Mouse (Mus musculus) embryonic stem cell, embryonic (primary cell): Measurements from ENCODE around the gene Cd164l2.

ENCODE experiments used
- CTCF ChIA-PET, 4 experiments: fragments of 300-600 bp in 2 of 4; fragments of 350-600 bp in 2 of 4; sonication (Branson Sonifier 250); formaldehyde crosslinking; loops; one replicate each; lab custom pipeline; 2022; ENCODE audit warnings: inconsistent platforms in 2 of 4; lab: Charles Lee
- POLR2A ChIA-PET, 4 experiments: fragments of 300-600 bp in 2 of 4; fragments of 350-600 bp in 2 of 4; sonication (Branson Sonifier 250); formaldehyde crosslinking; loops; one replicate each; lab custom pipeline; 2022; ENCODE audit warnings: antibody characterized with exemption in 4 of 4, inconsistent platforms in 1 of 4; lab: Charles Lee

Cd164l2 gene

DNA sequence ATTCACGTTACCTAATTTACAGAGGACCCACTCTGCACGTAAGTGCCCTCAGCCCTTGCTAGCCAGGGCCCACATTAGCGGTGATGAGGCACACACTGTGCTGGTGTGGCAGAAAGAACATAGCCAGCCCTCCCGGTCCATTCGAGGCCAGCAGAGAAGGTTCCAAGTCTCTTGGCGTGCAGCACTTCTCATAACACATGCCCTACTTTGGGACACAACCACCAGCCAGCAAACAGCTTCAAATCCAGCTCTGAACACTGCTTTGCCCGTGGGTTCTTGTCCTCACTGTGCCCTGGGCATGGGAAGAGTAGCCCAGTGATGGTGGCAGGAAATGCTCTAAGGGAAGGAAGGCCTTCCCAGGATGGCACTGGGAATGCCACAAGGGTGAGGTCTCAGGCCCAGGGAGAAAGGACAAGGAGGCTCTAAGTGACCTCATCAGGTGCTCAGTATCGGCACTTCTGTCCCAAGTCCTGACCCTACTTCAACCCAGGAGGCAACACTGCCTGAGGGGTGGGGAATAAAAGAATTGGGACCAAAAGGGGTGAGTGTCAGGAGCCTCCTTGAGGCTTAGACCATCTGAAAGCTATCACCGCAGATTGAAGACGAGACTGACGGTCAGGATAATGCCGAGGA, 54.4 kb downstream of the Cd164l2 start:
- ChIA-PET CTCF (interaction anchor here in 1 of 4 experiments (0.5 kb wide), 1 partner anchor 65 kb away, joined by 3 read pairs; no protein-coding TSS in a partner anchor), POLR2A (interaction anchor here in 2 of 4 experiments (1.0 to 3.5 kb wide), 10 partner anchors 9 to 86 kb away, joined by 3 to 29 read pairs (median 6); partner anchors contain the start of genes Map3k6 (in 1 of the 2) and Tmem222 (in 1 of the 2))

DNA sequence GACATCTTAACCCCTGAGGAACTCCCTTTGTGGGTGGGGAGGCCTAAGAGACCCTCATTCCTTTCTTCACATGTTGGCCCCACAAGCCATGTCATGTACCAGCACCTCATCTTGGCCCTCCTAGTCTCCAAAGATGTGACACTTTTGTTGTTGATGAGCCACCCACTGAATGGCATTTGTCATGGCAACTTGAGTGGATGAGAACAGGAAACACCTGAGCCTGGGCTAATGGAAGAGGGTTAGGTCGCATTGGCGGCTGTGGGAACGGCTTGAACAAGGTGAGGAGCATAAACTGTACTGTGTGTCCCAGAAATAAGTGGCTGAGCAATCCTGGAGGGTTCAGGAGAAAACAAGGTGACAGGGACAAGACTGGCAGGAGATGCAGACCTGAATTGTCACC, 57.0 kb downstream of the Cd164l2 start:
- POLR2A ChIA-PET = no interaction called here
- CTCF ChIA-PET = no interaction called here

- CTCF ChIA-PET = interaction anchor here in 1 of 4 experiments (1.0 kb wide), 1 partner anchor 29 kb away, joined by 3 read pairs; no protein-coding TSS in a partner anchor
- POLR2A ChIA-PET = interaction anchor here in 1 of 4 experiments (0.9 to 1.6 kb wide), 2 partner anchors 9 to 84 kb away, joined by 3 to 5 read pairs; partner anchors contain the start of gene Wdtc1
Measured at GRCm38 (mm10) chr4:133269596-133269995, 57.7 kb downstream of the Cd164l2 start.

- POLR2A ChIA-PET = interaction anchor here in 2 of 4 experiments (0.8 to 1.6 kb wide), 6 partner anchors 11 to 82 kb away, joined by 3 to 5 read pairs (median 3); partner anchors contain the start of gene Wdtc1 (in 2 of the 2)
Measured at GRCm38 (mm10) chr4:133270929-133271328, 59.0 kb downstream of the Cd164l2 start.

More at GRCm38 (mm10) chr4:133270929-133271328, 59.0 kb downstream of the Cd164l2 start:
- CTCF ChIA-PET = interaction anchor here in 1 of 4 experiments (1.2 kb wide), 1 partner anchor 37 kb away, joined by 4 read pairs; no protein-coding TSS in a partner anchor
